23 mouse cellular contexts compared by ENCODE assay signal in the genomic region with DNA sequence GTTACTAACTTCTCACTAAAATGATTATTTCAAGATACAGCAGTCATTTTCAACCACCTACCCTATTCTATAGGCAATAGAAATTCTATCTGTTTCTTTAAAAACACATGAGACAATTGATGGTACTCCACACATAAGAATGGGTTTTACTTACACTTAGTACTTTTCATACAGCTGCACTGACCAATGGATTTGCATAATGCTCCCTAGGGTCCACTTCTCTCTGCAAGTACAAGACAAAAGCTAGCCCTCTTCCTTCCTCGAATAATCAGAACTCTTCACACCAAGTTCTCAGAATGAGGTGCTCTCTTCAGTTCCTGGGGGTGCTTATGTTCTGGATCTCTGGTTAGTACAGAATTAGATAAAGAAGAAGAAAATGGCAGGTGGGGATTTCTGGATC.
"Had no signal": no experiment of that assay in that cellular context is flagged by ENCODE, and none has a peak within 500 bp of the region (broad histone marks: within the 10 kb centered on the region; RNA-seq: fewer than 3 reads in every experiment).

No protein-coding gene starts in this region.

- H3K4me1 ChIP-seq: liver, embryonic 15.5 days; lung, embryonic 15.5 days; megakaryocyte, embryonic 14.5 days; midbrain, embryonic 13.5 days; midbrain, embryonic 15.5 days; neural tube, embryonic 12.5 days; stomach, embryonic 15.5 days had no signal

- H3K9me3 ChIP-seq: liver, embryonic 15.5 days; lung, embryonic 15.5 days; megakaryocyte, embryonic 14.5 days; midbrain, embryonic 15.5 days; neural tube, embryonic 12.5 days; stomach, embryonic 15.5 days had no signal

- H3K4me3 ChIP-seq: liver, embryonic 15.5 days; lung, embryonic 15.5 days; megakaryocyte, embryonic 14.5 days; midbrain, embryonic 13.5 days; midbrain, embryonic 15.5 days; neural tube, embryonic 12.5 days; stomach, embryonic 15.5 days had no signal

- H3K9ac ChIP-seq: liver, embryonic 15.5 days; liver, postnatal 0 days; lung, embryonic 15.5 days; midbrain, embryonic 13.5 days; midbrain, embryonic 15.5 days; neural tube, embryonic 12.5 days; stomach, embryonic 15.5 days had no signal

- H3K4me2 ChIP-seq: liver, embryonic 15.5 days; lung, embryonic 15.5 days; midbrain, embryonic 11.5 days; midbrain, embryonic 13.5 days; midbrain, embryonic 15.5 days; neural tube, embryonic 12.5 days; stomach, embryonic 15.5 days had no signal

- H3K27me3 ChIP-seq: liver, embryonic 15.5 days; lung, embryonic 15.5 days; megakaryocyte, embryonic 14.5 days; midbrain, embryonic 13.5 days; midbrain, embryonic 15.5 days; neural tube, embryonic 12.5 days; stomach, embryonic 15.5 days had no signal

- DNase-seq: liver, postnatal 0 days; lung, adult 2 months; lung, postnatal 14 days; lung, postnatal 36 days; retina, postnatal 1 day; right cerebral cortex, adult 18-20 months; right cerebral cortex, postnatal 25 days; right cerebral cortex, postnatal 4 days; spleen, adult 18-20 months; thymus, adult 2 months; thymus, postnatal 25 days; thymus, postnatal 4 days had no signal

- H3K27ac ChIP-seq: liver, embryonic 15.5 days; lung, embryonic 15.5 days; macrophage; midbrain, embryonic 13.5 days; midbrain, embryonic 15.5 days; neural tube, embryonic 12.5 days; stomach, embryonic 15.5 days; stomach, postnatal 0 days had no signal

- H3K36me3 ChIP-seq: liver, embryonic 15.5 days; lung, embryonic 15.5 days; midbrain, embryonic 13.5 days; midbrain, embryonic 15.5 days; neural tube, embryonic 12.5 days; stomach, embryonic 15.5 days had no signal

- ATAC-seq: liver, postnatal 0 days; lung, postnatal 0 days; midbrain, embryonic 13.5 days; midbrain, embryonic 15.5 days had no signal
